Mouse (Mus musculus) lung, postnatal 0 days (tissue): ENCODE data around the gene Spsb2. TPM values are rescaled to one million over a fixed set of nuclear protein-coding genes. Genes with fewer than 3 reads are reported as not detected.

Experiments used
- ATAC-seq: fragments of 200-750 bp; cut with Nextera tagmentation; 2 replicates; pipeline ENCODE4 v1.8.0; 2017; ENCODE audit warnings: moderate library complexity
- DNase-seq: peaks from one replicate; pipeline ENCODE4 v3.0.0-alpha.2; 2016; ENCODE audit warnings: low spot score
- H3K27ac ChIP-seq: fragments of 300-500 bp; sonication (generic); 2 replicates; pipeline ENCODE4 v1.5.1; 2014; ENCODE audit warnings: antibody characterized with exemption, mild to moderate bottlenecking, low read length, mixed read lengths
- H3K27me3 ChIP-seq: fragments of 300-500 bp; sonication (generic); replicated peaks from 2 replicates; pipeline ENCODE4 v1.6.1; 2014; ENCODE audit warnings: low read length, mixed read lengths; ENCODE audit not compliant: insufficient read depth
- H3K36me3 ChIP-seq: fragments of 300-500 bp; sonication (generic); 2 replicates; pipeline ENCODE4 v1.6.1; 2014; ENCODE audit warnings: low read length, mixed read lengths; ENCODE audit not compliant: insufficient read depth
- H3K4me1 ChIP-seq: fragments of 300-500 bp; sonication (generic); 2 replicates; pipeline ENCODE4 v1.6.1; 2014; ENCODE audit warnings: antibody characterized with exemption, low read depth, low read length, mixed read lengths; ENCODE audit not compliant: insufficient read depth
- H3K4me2 ChIP-seq: fragments of 300-500 bp; sonication (generic); replicated peaks from 2 replicates; pipeline ENCODE4 v1.6.1; 2014; ENCODE audit warnings: low read depth, mild to moderate bottlenecking, low read length, moderate library complexity, mixed read lengths
- H3K4me3 ChIP-seq: fragments of 300-500 bp; sonication (generic); 2 replicates; pipeline ENCODE4 v1.5.1; 2014; ENCODE audit warnings: low read depth, low read length
- H3K9ac ChIP-seq: fragments of 300-500 bp; sonication (generic); replicated peaks from 2 replicates; pipeline ENCODE4 v1.6.1; 2014; ENCODE audit warnings: low read depth, mild to moderate bottlenecking
- H3K9me3 ChIP-seq: fragments of 300-500 bp; sonication (generic); 2 replicates; pipeline ENCODE4 v1.6.1; 2016; ENCODE audit warnings: low read length, mixed read lengths
- CTCF ChIP-seq: IDR thresholded peaks from 2 replicates; pipeline ENCODE4 v1.5.1; 2016; ENCODE audit warnings: antibody characterized with exemption, mild to moderate bottlenecking
- EP300 ChIP-seq: IDR thresholded peaks from 2 replicates; pipeline ENCODE4 v1.6.1; 2016; ENCODE audit warnings: antibody characterized with exemption, mild to moderate bottlenecking, control low read depth
- WGBS: fragments of 180-500 bp; shearing (Covaris S2); extraction: QIAGEN DNeasy Blood & Tissue Kit; methylation state at CpG from one replicate; pipeline ENCODE4 v1.1.7; 2014; 5-methylcytosine and 5-hydroxymethylcytosine counted together
- polyA plus RNA-seq: library from polyadenylated mRNA; unstranded; fragments of >200 nt; fragmentation: Nextera tagmentation; extraction: Ambion mirVana; gene quantifications from 2 replicates; pipeline ENCODE4 v1.2.1, GENCODE M21; 2015

Gene Spsb2
- polyA plus RNA-seq, 1 experiment from 2014 or later, result 33.7 TPM

DNA sequence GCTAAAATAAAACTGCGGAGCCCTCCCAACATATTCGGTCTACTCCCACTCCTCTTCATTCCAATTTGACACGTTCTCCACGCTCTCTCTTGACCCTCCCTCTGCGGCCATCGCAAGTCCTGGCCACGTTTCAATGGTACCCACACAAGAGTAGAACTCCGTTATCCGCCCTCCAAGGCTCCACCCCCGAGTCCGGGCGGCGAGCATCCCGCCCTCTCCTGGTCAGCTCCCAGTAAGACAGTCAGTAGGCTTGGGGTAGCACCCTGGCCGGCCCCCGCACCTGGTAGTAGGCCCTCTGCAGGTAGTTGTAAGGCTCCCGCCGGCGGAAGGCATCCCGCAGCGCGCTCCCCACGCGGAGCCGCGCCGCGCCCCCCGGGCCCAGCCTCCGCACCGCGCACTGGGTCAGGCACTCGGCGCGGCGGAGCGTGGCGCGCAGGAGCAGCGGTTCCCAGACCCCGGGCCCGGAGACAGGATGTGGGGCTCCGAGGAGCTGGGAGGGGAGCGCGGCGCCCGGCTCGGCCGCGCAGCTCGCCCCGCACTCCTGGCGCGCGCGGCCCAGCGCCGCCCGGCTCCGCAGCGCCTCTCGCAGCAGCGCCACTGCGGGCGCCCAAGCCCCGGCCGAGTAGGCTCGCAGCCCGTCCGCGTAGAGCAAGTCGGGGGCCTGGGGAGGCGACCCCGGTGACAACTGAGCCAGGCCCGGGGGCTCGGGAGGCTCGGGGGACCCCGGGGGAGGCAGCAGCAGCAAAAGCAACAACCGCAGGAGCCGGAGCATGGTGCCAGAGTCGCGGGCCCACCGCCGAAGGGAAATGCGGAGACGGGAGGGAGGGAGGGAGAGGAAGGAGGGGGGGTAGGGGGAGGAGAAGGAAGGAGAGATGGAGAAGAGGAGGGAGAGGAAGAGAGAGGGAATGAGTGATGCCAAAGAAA lies 48.7 kb downstream of the Spsb2 start, which contains the start of gene P3h3:
Gene P3h3 (minus strand): TSS at position 837 of the 924 bp plus-strand sequence.
- H3K27ac ChIP-seq, result peak within 1 kb of the TSS; percentile 59
- H3K4me1 ChIP-seq, result no peaks in the 10 kb centered on the region
- TF ChIP-seq EP300 (no peak), CTCF (peak; percentile 76)
- peak; percentile 80 for DNase-seq
- peak within 1 kb of the TSS; percentile 98 for H3K4me2 ChIP-seq
- H3K36me3 ChIP-seq, result no peaks in the 10 kb centered on the region
- 1% methylated on average over 61 of the region's 86 CpGs for WGBS
- peaks cover 12% of the 10 kb centered on the region; the same call in 1 of the 2 replicates for H3K27me3 ChIP-seq
- peak; percentile 79 for ATAC-seq
- H3K4me3 ChIP-seq, result peak within 1 kb of the TSS; percentile 66
- no peaks in the 10 kb centered on the region for H3K9me3 ChIP-seq
- H3K9ac ChIP-seq, result peak within 1 kb of the TSS; percentile 58

DNA sequence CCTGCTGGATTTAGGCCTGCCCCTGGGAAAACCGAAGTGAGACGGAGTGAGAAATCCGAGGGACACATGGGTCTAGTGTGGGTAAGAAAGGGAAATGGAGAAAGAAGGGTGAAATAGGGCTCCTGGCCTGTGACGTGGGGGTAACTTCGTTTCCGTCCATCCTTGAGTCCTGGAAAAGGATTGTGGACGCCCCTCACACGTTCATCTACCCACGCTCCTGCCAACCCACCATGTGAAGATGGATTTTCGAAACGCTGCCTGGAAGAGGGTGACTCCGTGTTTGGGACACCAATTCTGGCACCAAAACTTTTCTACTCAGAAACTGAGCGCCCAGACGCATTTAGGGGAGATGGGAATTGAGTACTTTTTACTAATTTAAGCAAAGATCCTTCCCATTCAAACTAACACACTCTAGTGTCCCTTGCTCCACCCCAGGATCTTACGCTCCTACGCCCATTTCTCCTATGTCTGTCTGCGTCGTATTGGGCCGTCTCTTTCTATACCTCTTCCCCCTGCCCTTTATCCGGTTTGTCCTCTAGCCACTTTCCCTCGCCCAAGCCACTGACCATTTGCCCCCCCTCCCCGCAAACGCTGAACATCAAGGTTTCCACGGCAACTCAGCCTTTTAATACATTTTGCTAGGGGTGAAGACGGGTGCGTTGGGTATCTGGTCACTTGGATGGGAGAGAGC lies 49.5 kb downstream of the Spsb2 start:
- Histone ChIP-seq H3K9me3 (no peaks in the 10 kb centered on the region), H3K4me3 (peak overlapping the region; percentile 66), H3K27me3 (peaks cover 18% of the 10 kb centered on the region), H3K27ac (no peak overlapping the region), H3K4me1 (no peaks in the 10 kb centered on the region), H3K36me3 (no peaks in the 10 kb centered on the region), H3K4me2 (peak overlapping the region; percentile 98), H3K9ac (0 out of 2 replicates have a peak overlapping the region, but pooled peaks have one; percentile 58)
- 21% methylated on average over 26 of the region's 26 CpGs for WGBS
- ATAC-seq (no peak), DNase-seq (no peak)
- TF ChIP-seq EP300 (no peak), CTCF (no peak)

DNA sequence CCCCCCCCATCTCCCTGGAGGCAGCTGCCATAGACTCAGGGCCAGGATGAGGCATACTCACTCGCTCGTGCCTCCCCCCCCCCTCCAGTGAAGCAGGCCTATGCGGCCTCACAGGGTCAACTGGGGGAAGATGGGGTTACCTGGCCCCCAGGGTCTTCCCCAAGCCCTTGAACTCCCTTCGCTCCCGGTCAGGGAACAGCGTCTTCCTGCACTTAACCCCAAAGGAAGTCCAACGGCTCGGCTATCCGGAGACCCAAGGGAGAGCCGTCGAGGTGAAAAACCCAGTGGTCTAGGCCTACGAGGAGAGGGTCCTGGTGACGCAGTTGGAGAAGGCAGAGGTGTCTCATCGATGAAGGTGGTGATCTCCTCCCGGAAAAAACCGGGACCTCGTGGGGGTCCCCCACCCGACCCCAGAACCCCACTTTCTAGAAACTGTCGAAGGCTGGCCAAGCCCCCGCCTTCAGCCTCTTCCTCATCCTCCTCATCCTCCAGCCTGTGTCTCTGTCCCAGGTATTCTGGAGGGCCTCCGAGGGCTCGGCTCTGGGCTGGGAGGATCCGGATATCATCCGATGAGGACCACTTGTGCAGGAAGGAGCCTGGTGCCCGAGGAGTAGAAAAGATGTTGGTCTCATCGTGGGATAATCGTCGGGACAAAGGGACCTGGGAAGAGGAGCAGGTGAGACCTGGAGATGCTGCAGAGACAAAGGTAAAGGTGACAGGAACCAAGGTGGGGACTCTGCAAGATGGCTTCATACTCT lies 50.3 kb downstream of the Spsb2 start:
- DNase-seq (no peak), ATAC-seq (no peak)
- no peak for TF ChIP-seq EP300
- no peak for TF ChIP-seq CTCF
- no peaks in the 10 kb centered on the region for H3K36me3 ChIP-seq
- no peaks in the 10 kb centered on the region for H3K9me3 ChIP-seq
- no peak overlapping the region for H3K27ac ChIP-seq
- 65% methylated on average over 25 of the region's 28 CpGs for WGBS
- no peak overlapping the region for H3K4me2 ChIP-seq
- H3K27me3 ChIP-seq, result peaks cover 22% of the 10 kb centered on the region
- no peak overlapping the region for H3K4me3 ChIP-seq
- H3K4me1 ChIP-seq, result 0 out of 2 replicates have a peak, but pooled peaks cover 2% of the 10 kb centered on the region
- H3K9ac ChIP-seq, result no peak overlapping the region

DNA sequence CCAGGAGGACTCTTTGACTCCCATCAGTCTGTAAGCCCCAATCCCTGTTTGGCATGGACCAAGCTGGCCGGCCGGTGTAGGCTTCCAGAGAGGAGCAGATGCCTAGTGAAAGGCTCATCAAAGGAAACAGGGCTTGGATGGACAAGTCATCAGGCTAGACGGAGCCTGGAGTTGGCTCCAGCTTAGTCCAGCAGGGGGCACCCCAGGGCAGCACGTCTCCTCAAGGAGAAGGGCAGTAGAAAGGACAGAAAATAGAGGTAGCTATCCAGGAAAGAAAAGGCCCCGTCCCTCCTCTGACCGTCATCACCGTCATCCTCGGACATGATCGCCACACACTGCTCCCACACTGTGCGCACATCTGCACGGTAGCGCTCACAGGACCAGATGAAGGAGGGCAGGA lies 51.3 kb downstream of the Spsb2 start:
- TF ChIP-seq CTCF, result peak; percentile 92
- TF ChIP-seq EP300, result no peak
- peak; percentile 43 for ATAC-seq

More for the DNA sequence above, 51.3 kb downstream of the Spsb2 start:
- Histone ChIP-seq H3K9me3 (no peaks in the 10 kb centered on the region), H3K4me3 (no peak overlapping the region), H3K9ac (no peak overlapping the region), H3K27me3 (peaks cover 22% of the 10 kb centered on the region), H3K4me1 (0 out of 2 replicates have a peak, but pooled peaks cover 3% of the 10 kb centered on the region), H3K36me3 (no peaks in the 10 kb centered on the region), H3K27ac (no peak overlapping the region), H3K4me2 (no peak overlapping the region)
- WGBS, result 8% methylated on average over 11 of the region's 12 CpGs
- peak; percentile 85 for DNase-seq

Other genes starting within 250 kb of the Spsb2 start
- 0.06 TPM in 1 of 2 replicates, not detected in the other for gene C1rb, start 238.4 kb upstream of the Spsb2 start, polyA plus RNA-seq
- gene C1s2, start 172.6 kb upstream of the Spsb2 start, polyA plus RNA-seq, result 0.12 TPM in 1 of 2 replicates, not detected in the other
- gene Lpcat3, start 145.6 kb upstream of the Spsb2 start, polyA plus RNA-seq, result 67.3 and 74.2 TPM in 2 replicates
- gene Emg1, start 96.5 kb upstream of the Spsb2 start, polyA plus RNA-seq, result 83.1 and 86.7 TPM in 2 replicates
- gene Phb2, start 96.3 kb upstream of the Spsb2 start, polyA plus RNA-seq, result 162 and 169 TPM in 2 replicates
- gene Ptpn6, start 69.9 kb upstream of the Spsb2 start, polyA plus RNA-seq, result 24.0 and 27.8 TPM in 2 replicates
- gene Grcc10, start 67.3 kb upstream of the Spsb2 start, polyA plus RNA-seq, result 332 and 367 TPM in 2 replicates
- gene Gm45234, start 52.6 kb upstream of the Spsb2 start, polyA plus RNA-seq, result not detected in 2 replicates
- 9.6 and 11.2 TPM in 2 replicates for gene Atn1, start 52.1 kb upstream of the Spsb2 start, polyA plus RNA-seq
- gene Eno2, start 39.0 kb upstream of the Spsb2 start, polyA plus RNA-seq, result 1.2 and 1.5 TPM in 2 replicates
- 26.7 and 34.0 TPM in 2 replicates for gene Lrrc23, start 28.9 kb upstream of the Spsb2 start, polyA plus RNA-seq
- 186 and 187 TPM in 2 replicates for gene Tpi1, start 5.6 kb downstream of the Spsb2 start, polyA plus RNA-seq
- gene Usp5, start 20.8 kb downstream of the Spsb2 start, polyA plus RNA-seq, result 53.6 and 54.3 TPM in 2 replicates
- gene Cdca3, start 20.9 kb downstream of the Spsb2 start, polyA plus RNA-seq, result 8.2 and 11.8 TPM in 2 replicates
- 0.24 and 0.26 TPM in 2 replicates for gene Gnb3, start 31.6 kb downstream of the Spsb2 start, polyA plus RNA-seq
- gene P3h3, start 49.1 kb downstream of the Spsb2 start, polyA plus RNA-seq, result 8.4 and 9.3 TPM in 2 replicates
- 0.20 and 0.26 TPM in 2 replicates for gene Gpr162, start 55.3 kb downstream of the Spsb2 start, polyA plus RNA-seq
- gene Cd4, start 79.6 kb downstream of the Spsb2 start, polyA plus RNA-seq, result 0.07 and 0.10 TPM in 2 replicates
- 2.3 TPM in 2 replicates for gene Lag3, start 103.0 kb downstream of the Spsb2 start, polyA plus RNA-seq
- gene Ptms, start 111.4 kb downstream of the Spsb2 start, polyA plus RNA-seq, result 533 and 563 TPM in 2 replicates
- 289 and 300 TPM in 2 replicates for gene Mlf2, start 122.7 kb downstream of the Spsb2 start, polyA plus RNA-seq
- 112 and 118 TPM in 2 replicates for gene Cops7a, start 156.9 kb downstream of the Spsb2 start, polyA plus RNA-seq
- gene Pianp, start 188.0 kb downstream of the Spsb2 start, polyA plus RNA-seq, result 0.29 and 0.35 TPM in 2 replicates
- gene Zfp384, start 200.5 kb downstream of the Spsb2 start, polyA plus RNA-seq, result 8.6 and 9.9 TPM in 2 replicates
- 100 and 104 TPM in 2 replicates for gene Ing4, start 231.1 kb downstream of the Spsb2 start, polyA plus RNA-seq
- 4.1 and 4.4 TPM in 2 replicates for gene Acrbp, start 241.0 kb downstream of the Spsb2 start, polyA plus RNA-seq